Mouse (Mus musculus) midbrain, embryonic 16.5 days (tissue): ENCODE data around the gene Npb. TPM values are rescaled to one million over a fixed set of nuclear protein-coding genes. Genes with fewer than 3 reads are reported as not detected.

Experiments
- ATAC-seq: fragments of 200-750 bp; cut with Nextera tagmentation; 2 replicates; pipeline ENCODE4 v1.8.0; 2017; ENCODE audit warnings: moderate TSS enrichment
- H3K27ac ChIP-seq: fragments of 300-500 bp; sonication (generic); 2 replicates; pipeline ENCODE4 v1.5.1; 2014; ENCODE audit warnings: mild to moderate bottlenecking, low read length, mixed read lengths
- H3K27me3 ChIP-seq: fragments of 300-500 bp; sonication (generic); 2 replicates; pipeline ENCODE4 v1.6.1; 2014; ENCODE audit warnings: low read depth, low read length, mixed read lengths; ENCODE audit not compliant: control insufficient read depth, insufficient read depth
- H3K36me3 ChIP-seq: fragments of 300-500 bp; sonication (generic); 2 replicates; pipeline ENCODE4 v1.6.1; 2014; ENCODE audit warnings: mild to moderate bottlenecking, low read length, moderate library complexity, mixed read lengths; ENCODE audit not compliant: control insufficient read depth, insufficient read depth
- H3K4me1 ChIP-seq: fragments of 300-500 bp; sonication (generic); 2 replicates; pipeline ENCODE4 v1.6.1; 2014; ENCODE audit warnings: mild to moderate bottlenecking, low read length, mixed read lengths; ENCODE audit not compliant: control insufficient read depth, insufficient read depth
- H3K4me2 ChIP-seq: fragments of 300-500 bp; sonication (generic); 2 replicates; pipeline ENCODE4 v1.6.1; 2014; ENCODE audit warnings: mild to moderate bottlenecking, low read length, mixed read lengths
- H3K4me3 ChIP-seq: fragments of 300-500 bp; sonication (generic); 2 replicates; pipeline ENCODE4 v1.5.1; 2014; ENCODE audit warnings: low read depth, mild to moderate bottlenecking, low read length, moderate library complexity, mixed read lengths
- H3K9ac ChIP-seq: fragments of 300-500 bp; sonication (generic); 2 replicates; pipeline ENCODE4 v1.6.1; 2014; ENCODE audit warnings: low read depth, low read length, mixed read lengths
- H3K9me3 ChIP-seq: fragments of 300-500 bp; sonication (generic); replicated peaks from 2 replicates; pipeline ENCODE4 v1.6.1; 2014; ENCODE audit warnings: mild to moderate bottlenecking, low read length, mixed read lengths; ENCODE audit not compliant: control insufficient read depth, poor library complexity, severe bottlenecking
- WGBS: fragments of 180-500 bp; shearing (Covaris S2); extraction: QIAGEN DNeasy Blood & Tissue Kit; methylation state at CpG from one replicate; pipeline ENCODE4 v1.1.7; 2014; 5-methylcytosine and 5-hydroxymethylcytosine counted together
- polyA plus RNA-seq: library from polyadenylated mRNA; unstranded; fragments of >200 nt; fragmentation: Nextera tagmentation; extraction: Ambion mirVana; gene quantifications from 2 replicates; pipeline ENCODE4 v1.2.1, GENCODE M21; 2015

Npb gene
- polyA plus RNA-seq, 1 experiment from 2014 or later = not detected

DNA sequence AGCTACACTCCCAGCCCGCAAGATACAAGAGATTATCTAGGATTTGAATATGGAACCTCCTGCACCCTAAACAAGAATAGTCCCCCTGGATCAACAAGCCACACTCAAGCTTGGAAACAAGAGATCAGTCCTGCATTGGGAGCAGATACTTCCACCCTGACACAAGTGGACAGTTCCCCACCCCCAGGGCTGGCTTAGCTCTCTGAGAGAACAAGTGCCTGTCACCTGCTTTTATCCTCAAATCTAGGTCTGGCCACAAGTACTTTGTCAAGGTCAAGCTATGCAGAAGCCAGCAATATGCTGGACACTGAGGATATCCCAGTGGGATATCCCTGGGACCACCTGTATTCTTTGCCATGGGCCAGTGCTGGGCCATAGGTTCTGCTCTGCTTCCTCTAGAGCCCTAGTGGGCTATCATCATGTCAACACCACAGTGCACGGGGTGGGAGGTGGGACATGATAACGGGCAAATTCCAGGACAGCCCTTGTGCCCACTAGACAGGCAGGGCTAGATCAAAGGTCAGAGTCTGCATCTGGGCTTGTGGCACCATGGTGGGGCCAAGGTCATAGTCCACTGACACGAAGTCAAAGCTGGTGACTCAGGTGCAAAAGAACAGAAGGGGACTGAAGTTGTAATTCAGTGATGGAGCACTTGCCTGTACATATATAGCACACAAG, 8.5 kb downstream of the Npb start:
- 51% methylated on average over 4 of the region's 4 CpGs for WGBS
- no peak for ATAC-seq
- H3K4me1 ChIP-seq = peaks cover 19% of the 10 kb centered on the region
- H3K27me3 ChIP-seq = no peaks in the 10 kb centered on the region
- peak overlapping the region; percentile 87 for H3K9ac ChIP-seq
- H3K9me3 ChIP-seq = no peaks in the 10 kb centered on the region
- H3K27ac ChIP-seq = peak overlapping the region; percentile 89
- H3K4me3 ChIP-seq = peak overlapping the region; percentile 80
- H3K4me2 ChIP-seq = peak overlapping the region; percentile 94
- peaks cover 46% of the 10 kb centered on the region for H3K36me3 ChIP-seq

DNA sequence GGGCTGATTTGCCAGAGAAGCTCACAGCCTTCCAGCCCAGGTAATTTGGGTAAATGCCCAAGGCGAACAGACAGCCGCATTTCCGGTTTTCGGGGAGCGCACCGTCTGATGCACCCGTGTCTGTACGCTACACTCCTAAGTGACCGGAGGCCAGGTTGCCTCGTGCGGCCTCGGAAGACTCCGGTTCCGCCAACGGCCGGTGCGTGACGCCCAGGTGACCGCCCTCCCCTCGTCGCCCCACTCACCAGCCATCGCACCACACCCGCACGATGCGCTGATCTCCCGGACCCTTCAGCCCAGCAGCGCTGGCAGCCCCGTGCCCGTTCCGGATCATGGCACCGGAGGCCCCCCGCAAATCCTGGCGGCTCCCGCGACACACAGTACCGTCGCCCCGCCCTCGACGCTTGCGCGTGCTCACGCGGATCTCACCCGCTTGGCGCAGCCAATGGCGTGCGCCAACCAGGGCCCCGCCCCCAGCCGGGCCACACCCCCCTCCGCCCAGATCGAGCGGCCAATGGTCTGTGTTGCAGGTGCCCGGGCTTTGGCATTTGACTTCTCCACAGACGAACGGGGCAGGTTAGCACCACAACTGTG, 9.3 kb downstream of the Npb start, which contains the start of gene Pcyt2:
Gene Pcyt2, minus strand, starts transcription at position 418 of the 594 bp plus-strand sequence.
- Histone ChIP-seq H3K4me2 (peak within 1 kb of the TSS; percentile 94), H3K27ac (peak within 1 kb of the TSS; percentile 89), H3K36me3 (peaks cover 42% of the 10 kb centered on the region), H3K4me1 (peaks cover 19% of the 10 kb centered on the region), H3K9me3 (no peaks in the 10 kb centered on the region), H3K4me3 (peak within 1 kb of the TSS; percentile 80), H3K9ac (peak within 1 kb of the TSS; percentile 87), H3K27me3 (no peaks in the 10 kb centered on the region)
- WGBS = 1% methylated on average over 56 of the region's 56 CpGs
- peak; percentile 95 for ATAC-seq

- 91% methylated on average over 25 of the region's 25 CpGs for WGBS
- ATAC-seq = no peak
- Histone ChIP-seq H3K4me2 (no peak overlapping the region), H3K9ac (no peak overlapping the region), H3K36me3 (peaks cover 35% of the 10 kb centered on the region), H3K27me3 (no peaks in the 10 kb centered on the region), H3K9me3 (no peaks in the 10 kb centered on the region), H3K4me3 (no peak overlapping the region), H3K27ac (no peak overlapping the region), H3K4me1 (peaks cover 25% of the 10 kb centered on the region)
Measured at GRCm38 (mm10) chr11:120618619-120619535, 10.6 kb downstream of the Npb start.

DNA sequence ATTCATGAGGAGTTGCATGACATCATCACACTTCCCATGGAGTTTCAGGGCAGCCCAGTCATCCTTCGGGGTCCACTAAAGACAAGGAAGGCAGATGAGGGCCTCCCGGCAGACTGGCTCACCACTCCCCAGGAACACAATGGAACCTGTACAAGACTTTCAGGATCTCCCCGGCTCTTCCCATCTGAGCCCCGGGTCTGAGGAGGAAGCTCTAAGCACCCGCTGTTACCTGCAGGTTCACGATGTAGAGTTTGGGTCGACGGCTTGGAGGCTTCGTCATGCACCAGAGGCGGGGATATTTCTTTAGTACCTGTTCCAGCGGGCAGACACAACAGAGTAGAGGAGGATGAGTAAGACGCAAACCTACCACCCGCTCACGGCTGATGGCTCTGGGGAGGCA, 11.9 kb downstream of the Npb start:
- no peaks in the 10 kb centered on the region for H3K9me3 ChIP-seq
- H3K9ac ChIP-seq = no peak overlapping the region
- H3K36me3 ChIP-seq = peaks cover 33% of the 10 kb centered on the region
- H3K27ac ChIP-seq = no peak overlapping the region
- H3K4me1 ChIP-seq = peaks cover 31% of the 10 kb centered on the region
- WGBS = 94% methylated on average over 14 of the region's 14 CpGs
- no peak for ATAC-seq
- no peaks in the 10 kb centered on the region for H3K27me3 ChIP-seq
- H3K4me2 ChIP-seq = no peak overlapping the region
- H3K4me3 ChIP-seq = no peak overlapping the region

DNA sequence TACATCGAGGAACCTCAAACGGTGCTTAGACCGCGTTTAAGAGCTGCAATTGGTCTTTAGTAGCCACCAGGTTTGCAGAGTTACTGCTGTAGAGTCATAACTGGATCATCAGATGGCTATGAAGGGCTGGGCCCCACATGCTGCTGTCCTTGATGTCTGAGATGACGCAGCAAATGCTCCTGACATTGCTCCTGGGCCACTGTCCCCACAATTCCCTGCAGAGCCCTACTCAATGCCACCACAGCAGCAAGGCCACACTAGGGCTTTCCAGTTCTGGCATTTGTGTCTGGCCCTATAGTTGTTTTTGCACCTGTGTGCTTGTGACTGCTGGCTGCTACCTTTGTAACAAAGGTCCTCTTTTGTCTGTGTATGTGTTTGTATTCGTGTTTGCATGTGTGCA, 14.5 kb downstream of the Npb start:
- Histone ChIP-seq H3K36me3 (peaks cover 30% of the 10 kb centered on the region), H3K4me3 (no peak overlapping the region), H3K27me3 (no peaks in the 10 kb centered on the region), H3K4me1 (peaks cover 19% of the 10 kb centered on the region), H3K4me2 (no peak overlapping the region), H3K9me3 (no peaks in the 10 kb centered on the region), H3K9ac (no peak overlapping the region), H3K27ac (no peak overlapping the region)
- no peak for ATAC-seq
- WGBS = 92% methylated on average over 6 of the region's 6 CpGs

GRCm38 (mm10) chr11:120623961-120624679, 15.8 kb downstream of the Npb start:
- Histone ChIP-seq H3K27ac (peak overlapping the region; percentile 79), H3K4me1 (peaks cover 16% of the 10 kb centered on the region), H3K4me2 (peak overlapping the region; percentile 97), H3K27me3 (no peaks in the 10 kb centered on the region), H3K9ac (peak overlapping the region; percentile 81), H3K36me3 (peaks cover 19% of the 10 kb centered on the region), H3K4me3 (peak overlapping the region; percentile 96), H3K9me3 (no peaks in the 10 kb centered on the region)
- ATAC-seq = peak; percentile 40; the same call in 1 of the 2 replicates
- WGBS = 13% methylated on average over 30 of the region's 30 CpGs

DNA sequence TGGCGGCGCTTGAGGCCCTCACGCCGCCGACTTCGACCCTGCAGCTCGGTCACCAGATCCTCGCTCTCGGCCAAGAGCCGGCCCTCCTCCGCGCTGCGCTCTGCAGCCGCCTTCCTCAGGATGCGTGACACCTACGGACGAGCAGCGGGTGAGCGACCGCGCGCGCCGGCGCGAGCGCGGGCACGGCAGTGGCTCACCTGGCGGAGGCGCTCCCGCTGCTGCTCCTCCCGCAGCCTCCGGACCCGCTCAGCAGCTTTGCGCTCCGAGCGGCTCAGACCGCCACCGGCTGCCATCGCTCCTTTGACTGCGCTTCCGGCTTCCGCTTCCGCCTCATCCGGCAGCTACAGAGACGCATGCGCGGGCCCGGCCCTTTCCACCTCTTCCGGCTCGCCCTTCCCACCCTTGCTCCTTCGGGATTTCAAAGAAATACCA, 16.4 kb downstream of the Npb start:
- H3K36me3 ChIP-seq = peaks cover 22% of the 10 kb centered on the region
- H3K9ac ChIP-seq = peak overlapping the region; percentile 81
- no peaks in the 10 kb centered on the region for H3K9me3 ChIP-seq
- H3K4me2 ChIP-seq = peak overlapping the region; percentile 97
- H3K27ac ChIP-seq = peak overlapping the region; percentile 79
- H3K4me1 ChIP-seq = peaks cover 17% of the 10 kb centered on the region
- WGBS = under 1% methylated on average over 43 of the region's 53 CpGs
- no peaks in the 10 kb centered on the region for H3K27me3 ChIP-seq
- ATAC-seq = peak; percentile 85
- H3K4me3 ChIP-seq = peak overlapping the region; percentile 96

DNA sequence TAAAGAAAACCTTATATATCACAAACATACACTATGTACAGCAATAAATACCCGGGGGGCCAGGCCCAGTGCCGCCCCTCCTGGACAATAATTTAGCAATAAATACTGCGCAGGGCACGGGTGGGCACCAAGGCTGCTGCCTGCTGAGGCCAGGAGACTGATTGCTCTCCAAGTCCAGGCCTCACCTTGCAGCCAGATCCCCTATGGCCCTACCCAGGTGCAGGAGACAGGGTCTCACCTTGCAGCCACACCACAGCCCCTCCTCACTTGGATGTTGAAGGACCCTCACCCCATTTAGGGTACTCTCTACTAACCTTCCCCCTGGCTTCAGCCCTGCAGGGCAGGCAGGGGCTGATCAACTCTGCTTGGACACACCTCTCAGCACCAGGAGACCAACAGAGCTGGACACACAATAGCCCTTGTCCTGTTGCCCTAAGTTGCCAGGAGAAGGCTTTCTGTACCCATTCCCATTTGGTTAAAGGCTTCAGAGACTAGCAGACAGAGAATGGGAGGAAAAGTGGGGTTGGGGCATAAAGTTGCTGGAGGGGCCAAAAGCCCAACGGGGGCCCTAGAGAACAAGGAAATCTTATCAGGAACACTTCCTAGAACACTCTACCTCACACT, 17.0 kb downstream of the Npb start, which contains the start of gene Sirt7:
Gene Sirt7, minus strand, starts transcription at position 89 of the 624 bp plus-strand sequence.
- Histone ChIP-seq H3K4me3 (peak within 1 kb of the TSS; percentile 96), H3K9ac (peak within 1 kb of the TSS; percentile 81), H3K9me3 (no peaks in the 10 kb centered on the region), H3K4me1 (peaks cover 23% of the 10 kb centered on the region), H3K36me3 (peaks cover 17% of the 10 kb centered on the region), H3K27ac (peak within 1 kb of the TSS; percentile 79), H3K4me2 (peak within 1 kb of the TSS; percentile 97), H3K27me3 (no peaks in the 10 kb centered on the region)
- 19% methylated on average over 5 of the region's 5 CpGs for WGBS
- peak; percentile 41 for ATAC-seq
